Mouse (Mus musculus): ENCODE results near the gene Trim9.

The Trim9 gene

DNA sequence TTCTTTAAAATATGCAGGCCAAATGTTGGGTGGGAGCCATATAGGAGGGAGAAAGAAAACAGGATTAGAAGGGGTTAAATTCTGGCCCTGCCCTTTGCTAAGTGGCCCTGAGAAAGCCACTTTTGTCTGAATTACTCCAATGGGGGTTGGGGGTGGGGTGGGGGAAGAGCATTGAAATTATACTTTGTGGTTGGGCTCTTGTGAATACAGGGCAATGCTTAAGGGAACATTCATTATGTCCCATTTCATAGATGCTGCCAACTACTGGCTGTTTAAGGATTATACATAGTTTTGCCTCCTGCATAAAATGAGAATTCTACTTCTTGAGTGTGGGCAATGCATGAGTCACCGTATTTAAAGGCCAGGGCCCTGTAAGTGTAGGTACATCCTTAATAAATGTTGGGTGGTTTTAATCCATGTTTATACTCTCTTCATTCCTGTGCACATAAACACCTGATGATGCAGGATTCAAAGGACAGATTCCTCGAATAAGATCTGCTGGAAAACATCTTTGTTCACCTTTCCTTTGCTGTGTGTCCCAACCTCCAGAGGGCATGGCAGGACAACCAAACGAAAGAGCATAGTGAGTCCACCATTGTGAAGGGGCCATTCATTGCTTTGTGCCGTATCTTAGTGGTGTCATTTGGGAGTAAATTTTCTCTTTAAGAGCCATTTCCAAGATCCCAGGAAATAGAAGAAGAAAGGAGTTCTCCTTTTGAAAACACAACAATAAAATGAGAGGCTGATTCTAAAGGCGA lies 53.3 kb downstream of the Trim9 start:
- no peak for TF ChIP-seq GATA4 (IDR thresholded peaks at IDR 0.05; ENCODE audit: insufficient replicate concordance, low read length)

GRCm38 (mm10) chr12:70293165-70293926 lies 54.1 kb downstream of the Trim9 start:
- TF ChIP-seq GATA4 (IDR thresholded peaks at IDR 0.05; ENCODE audit: insufficient replicate concordance, low read length): no peak

GRCm38 (mm10) chr12:70285521-70285920 lies 61.9 kb downstream of the Trim9 start:
- no peak for TF ChIP-seq GATA4 (IDR thresholded peaks at IDR 0.05; ENCODE audit: insufficient replicate concordance, low read length)

DNA sequence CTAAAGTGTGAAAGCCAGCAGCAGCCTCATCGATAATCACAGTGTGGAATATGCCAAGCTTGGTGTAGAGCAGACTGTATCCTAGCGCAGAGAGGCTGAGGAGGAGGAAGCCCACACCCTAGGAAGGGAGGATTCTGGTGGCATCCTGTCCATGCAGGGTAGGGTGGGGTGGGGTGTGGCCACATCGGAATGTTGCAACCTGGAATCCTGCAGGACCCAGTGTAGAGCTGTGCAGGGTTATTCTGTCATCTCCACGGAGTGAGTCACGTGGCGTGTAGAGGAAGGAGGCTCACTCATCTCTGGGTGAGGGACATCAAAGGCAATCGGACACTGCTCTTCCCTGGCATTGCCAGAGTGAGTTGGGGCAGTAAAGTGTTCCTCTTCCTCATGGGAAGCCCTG lies 62.4 kb downstream of the Trim9 start:
- TF ChIP-seq GATA4 (IDR thresholded peaks at IDR 0.05; ENCODE audit: insufficient replicate concordance, low read length): no peak

GRCm38 (mm10) chr12:70283116-70283731 lies 64.2 kb downstream of the Trim9 start:
- TF ChIP-seq GATA4 (IDR thresholded peaks at IDR 0.05; ENCODE audit: insufficient replicate concordance, low read length): no peak

DNA sequence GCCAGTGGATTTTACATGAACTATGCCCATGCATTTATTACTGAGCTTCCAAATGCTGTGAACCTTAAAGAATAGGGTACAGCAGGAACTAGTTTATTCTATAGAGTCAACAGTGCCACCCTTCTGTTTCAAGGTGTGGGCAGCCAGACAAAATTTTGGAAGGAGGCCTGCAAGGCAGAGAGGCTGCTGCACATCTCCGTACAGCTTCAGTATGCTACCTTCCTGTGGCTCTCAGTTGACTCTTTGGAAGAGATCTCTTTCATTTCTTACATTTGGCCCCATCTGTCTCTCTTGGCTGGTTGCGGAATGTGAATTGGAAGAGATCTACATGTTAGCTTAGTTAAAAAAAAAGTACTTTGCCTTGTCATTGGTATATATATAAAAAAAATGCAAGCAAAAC lies 66.5 kb downstream of the Trim9 start:
- no peak for TF ChIP-seq GATA4 (IDR thresholded peaks at IDR 0.05; ENCODE audit: insufficient replicate concordance, low read length)

DNA sequence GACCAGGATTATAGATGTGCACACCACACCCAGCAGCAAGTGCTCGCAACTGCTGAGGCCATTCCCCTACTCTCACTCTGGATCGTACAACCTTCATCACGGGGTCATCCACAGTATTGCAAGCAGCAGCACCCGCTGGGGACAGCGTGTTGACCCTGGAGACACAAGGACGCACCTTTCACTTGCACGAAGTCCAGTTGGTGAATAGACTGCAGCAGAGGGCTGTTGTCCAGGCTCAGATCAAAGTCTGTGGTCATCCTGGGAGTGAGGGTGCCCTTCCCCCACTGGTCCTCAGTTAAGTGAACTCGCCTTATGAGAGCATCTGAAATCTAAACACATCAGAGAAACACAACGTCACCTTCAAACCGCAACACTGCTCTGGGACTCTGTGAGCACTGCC lies 67.0 kb downstream of the Trim9 start:
- TF ChIP-seq GATA4 (IDR thresholded peaks at IDR 0.05; ENCODE audit: insufficient replicate concordance, low read length): no peak

DNA sequence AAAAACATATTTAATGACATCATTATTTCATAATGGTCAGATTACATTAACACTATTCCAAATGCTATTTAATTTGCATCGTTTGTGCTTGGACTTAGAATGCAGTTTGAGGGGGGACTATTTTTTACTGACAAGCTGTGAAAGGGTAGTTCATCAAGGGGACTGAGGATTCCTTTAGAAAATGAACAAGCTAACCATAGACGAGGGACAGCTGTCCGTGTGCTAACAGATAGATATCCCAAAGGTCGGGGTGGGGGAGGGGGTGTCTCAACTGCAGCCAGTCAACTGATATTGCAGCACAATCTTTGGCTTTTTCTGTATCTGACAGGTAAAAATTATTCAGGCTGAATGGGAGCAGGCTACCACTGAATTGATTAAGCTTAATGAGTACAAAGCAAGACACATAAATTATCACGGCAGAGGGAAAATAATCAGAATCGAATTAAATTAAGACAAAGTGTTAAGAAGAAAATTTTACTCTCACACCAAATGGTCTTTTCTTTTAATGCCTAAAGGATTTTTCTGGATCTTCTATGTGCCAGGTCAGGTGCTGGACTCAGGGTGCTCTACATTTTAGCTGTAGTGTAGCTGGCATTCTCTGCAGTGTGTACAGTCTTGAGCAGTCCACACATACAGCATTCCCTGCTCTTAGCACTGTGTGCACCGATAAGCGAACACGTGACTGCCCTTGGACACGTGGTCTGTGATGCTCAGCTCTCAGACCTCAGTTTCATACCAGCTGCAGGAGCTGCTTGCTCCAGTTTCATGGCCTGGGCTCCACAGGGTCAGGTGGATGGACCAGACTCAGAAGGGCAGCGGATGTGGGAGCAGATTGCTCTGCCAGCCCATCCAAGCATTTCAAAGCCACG lies 70.1 kb downstream of the Trim9 start:
- TF ChIP-seq GATA4 (IDR thresholded peaks at IDR 0.05; ENCODE audit: insufficient replicate concordance, low read length): no peak

- TF ChIP-seq GATA4 (IDR thresholded peaks at IDR 0.05; ENCODE audit: insufficient replicate concordance, low read length): no peak
Observed at GRCm38 (mm10) chr12:70269724-70270123, 77.7 kb downstream of the Trim9 start.

- TF ChIP-seq GATA4 (IDR thresholded peaks at IDR 0.05; ENCODE audit: insufficient replicate concordance, low read length): no peak
Observed at GRCm38 (mm10) chr12:70267314-70267713, 80.1 kb downstream of the Trim9 start.

DNA sequence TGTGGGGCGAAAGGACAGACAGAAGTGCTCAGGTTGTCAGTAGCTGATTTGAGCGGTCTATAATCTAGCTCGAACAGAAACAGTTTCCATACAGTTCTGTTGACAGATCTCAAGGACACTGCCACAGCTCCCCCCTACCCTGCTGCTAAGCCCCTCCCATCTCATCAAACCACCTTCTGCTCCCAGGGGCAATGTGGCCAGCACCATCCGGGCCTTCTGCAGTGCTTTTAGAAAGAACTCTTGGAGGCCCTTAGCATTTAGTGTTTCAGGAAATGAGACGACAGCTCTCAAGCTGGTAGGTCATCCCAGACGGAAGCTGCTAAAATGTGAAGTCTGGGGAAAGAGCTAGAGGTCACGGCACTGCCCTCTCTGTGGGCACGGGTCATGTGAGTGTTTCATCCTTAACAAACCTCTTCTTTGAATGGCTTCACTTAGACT lies 80.9 kb downstream of the Trim9 start:
- TF ChIP-seq GATA4 (IDR thresholded peaks at IDR 0.05; ENCODE audit: insufficient replicate concordance, low read length): no peak

- TF ChIP-seq GATA4 (IDR thresholded peaks at IDR 0.05; ENCODE audit: insufficient replicate concordance, low read length): no peak
Observed at GRCm38 (mm10) chr12:70263721-70264120, 83.7 kb downstream of the Trim9 start.

- TF ChIP-seq GATA4 (IDR thresholded peaks at IDR 0.05; ENCODE audit: insufficient replicate concordance, low read length): no peak
Observed at GRCm38 (mm10) chr12:70262271-70262953, 85.0 kb downstream of the Trim9 start.

- no peak for TF ChIP-seq GATA4 (IDR thresholded peaks at IDR 0.05; ENCODE audit: insufficient replicate concordance, low read length)
Observed at GRCm38 (mm10) chr12:70251210-70251884, 96.1 kb downstream of the Trim9 start.

All from liver, adult (tissue).